Mouse (Mus musculus) thymus, adult 2 months (tissue): ENCODE measurements at regions not wholly inside any gene's neighbourhood (a gene's known extent, or its start where the extent isn't known, plus 50 kb on each side); places are given as distances from the start of the nearest gene placed in this dataset.

Experiments used
- CTCF ChIP-seq: fragments of 200-500 bp; IDR thresholded peaks from 2 replicates; pipeline ENCODE4 v1.5.1; 2012; ENCODE audit warnings: mild to moderate bottlenecking, control low read depth, low read length, moderate library complexity, borderline replicate concordance; ENCODE audit not compliant: control insufficient read depth, poor library complexity, insufficient read depth; ENCODE audit errors: extremely low read depth
- POLR2A ChIP-seq: fragments of 200-500 bp; IDR thresholded peaks from 2 replicates; pipeline ENCODE4 v1.6.1; 2012; ENCODE audit warnings: mild to moderate bottlenecking, low read length, control low read depth, moderate library complexity; ENCODE audit not compliant: control insufficient read depth, poor library complexity, insufficient read depth; ENCODE audit errors: extremely low read depth

DNA sequence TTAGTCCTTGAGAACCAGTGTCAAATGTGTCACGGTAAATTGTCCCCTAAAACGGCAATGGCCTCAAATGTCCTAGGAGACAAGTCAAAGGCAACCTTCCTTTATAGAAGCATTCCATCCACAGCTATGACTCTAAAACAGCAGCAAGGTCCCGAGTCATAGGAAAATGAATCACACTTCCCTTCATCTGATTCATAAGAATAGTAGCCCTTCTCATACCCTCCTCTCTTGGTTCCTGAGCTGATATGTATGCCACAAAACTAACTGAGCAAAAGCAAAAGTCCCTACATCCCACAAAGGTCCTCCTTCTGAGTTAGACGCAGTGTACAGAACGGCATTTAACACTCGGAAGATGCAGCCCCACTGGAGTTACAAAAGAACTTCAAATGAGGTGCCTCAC is 250.6 kb upstream of the Thrb start:
- TF ChIP-seq CTCF (no peak), POLR2A (no peak)
